Comparison of ENCODE assay signal across 7 mouse cellular contexts in genomic region chr3:40800373-40800823, GRCm38 (mm10). TPM values are rescaled to one million over a fixed set of nuclear protein-coding genes. Genes with fewer than 3 reads are reported as not detected.
DNase-seq lines count a peak whose midpoint lies in the region; ATAC-seq and TF ChIP-seq lines count a peak whose summit lies in the region.

No protein-coding gene starts in this region.

- peak overlapping the region; percentile 100 for H3K4me3 ChIP-seq in G1E (ENCODE audit: low read depth, low read length)
- peak overlapping the region; percentile 93 for H3K4me3 ChIP-seq in embryonic facial prominence, embryonic 11.5 days (ENCODE audit: low read depth, low read length)
- peak overlapping the region; percentile 81 for H3K4me3 ChIP-seq in hindbrain, embryonic 11.5 days (ENCODE audit: low read depth, low read length)
- peak overlapping the region; percentile 94 for H3K4me3 ChIP-seq in limb, embryonic 11.5 days (ENCODE audit: low read depth, low read length)
- H3K4me3 ChIP-seq in midbrain, embryonic 11.5 days (ENCODE audit: low read depth, low read length): peak overlapping the region; percentile 92

- H3K36me3 ChIP-seq in G1E (replicated peaks): peaks cover 43% of the 10 kb centered on the region
- peaks cover 3% of the 10 kb centered on the region; the same call in 1 of the 2 replicates for H3K36me3 ChIP-seq in embryonic facial prominence, embryonic 11.5 days (replicated peaks; ENCODE audit: control insufficient read depth, insufficient read depth, low read depth, low read length)
- no peaks in the 10 kb centered on the region for H3K36me3 ChIP-seq in hindbrain, embryonic 11.5 days (ENCODE audit: control insufficient read depth, insufficient read depth, low read length)
- peaks cover 2% of the 10 kb centered on the region; the same call in 1 of the 2 replicates for H3K36me3 ChIP-seq in limb, embryonic 11.5 days (ENCODE audit: control insufficient read depth, insufficient read depth, low read length)
- peaks cover 12% of the 10 kb centered on the region; the same call in 1 of the 2 replicates for H3K36me3 ChIP-seq in midbrain, embryonic 11.5 days (ENCODE audit: control insufficient read depth, insufficient read depth, low read length)
- H3K36me3 ChIP-seq in splenic B cell, adult 2 months (ENCODE audit: control insufficient read depth, insufficient read depth, low read length, poor library complexity, severe bottlenecking): peaks cover 2% of the 10 kb centered on the region; the same call in 1 of the 2 replicates

- H3K27ac ChIP-seq in embryonic facial prominence, embryonic 11.5 days (replicated peaks; ENCODE audit: low read depth, low read length): peak overlapping the region; percentile 79
- peak overlapping the region; percentile 19; the same call in 1 of the 2 replicates for H3K27ac ChIP-seq in hindbrain, embryonic 11.5 days (ENCODE audit: low read depth, low read length)
- peak overlapping the region; percentile 38 for H3K27ac ChIP-seq in limb, embryonic 11.5 days (replicated peaks; ENCODE audit: low read depth, low read length)
- H3K27ac ChIP-seq in midbrain, embryonic 11.5 days (ENCODE audit: low read depth, low read length): no peak overlapping the region; the same call in 1 of the 2 replicates

- DNase-seq in CD8-positive naive resting alpha-beta T cell, adult 2 months (ENCODE audit: low read depth in 2 of 2, low spot score in 2 of 2): peak; percentile 35 to 50
- peak; percentile 52 for DNase-seq in G1E (ENCODE audit: low spot score)
- DNase-seq in embryonic facial prominence, embryonic 11.5 days (ENCODE audit: low spot score): no peak
- no peak for DNase-seq in hindbrain, embryonic 11.5 days (ENCODE audit: low spot score)
- no peak for DNase-seq in limb, embryonic 11.5 days (ENCODE audit: low spot score)
- DNase-seq in midbrain, embryonic 11.5 days (ENCODE audit: low spot score, missing footprints): peak; percentile 87
- DNase-seq in splenic B cell, adult 2 months (ENCODE audit: low read depth, low spot score): peak; percentile 54

- ATAC-seq in G1E (ENCODE audit: extremely low read depth, insufficient number of reproducible peaks, low FRiP score, poor library complexity, severe bottlenecking): 0 out of 2 replicates have a peak, but pooled peaks have one; percentile 7
- ATAC-seq in embryonic facial prominence, embryonic 11.5 days (replicated peaks; ENCODE audit: insufficient number of reproducible peaks, low FRiP score, low TSS enrichment, low read depth): peak; percentile 89
- peak; percentile 88 for ATAC-seq in hindbrain, embryonic 11.5 days (ENCODE audit: low FRiP score)
- peak; percentile 81; the same call in 1 of the 2 replicates for ATAC-seq in limb, embryonic 11.5 days (ENCODE audit: insufficient number of reproducible peaks, low FRiP score, low TSS enrichment, low read depth)
- ATAC-seq in midbrain, embryonic 11.5 days (ENCODE audit: low FRiP score): peak; percentile 87

- H3K9ac ChIP-seq in embryonic facial prominence, embryonic 11.5 days (replicated peaks; ENCODE audit: low read length): peak overlapping the region; percentile 92
- H3K9ac ChIP-seq in hindbrain, embryonic 11.5 days (ENCODE audit: low read depth, low read length): peak overlapping the region; percentile 85
- peak overlapping the region; percentile 88 for H3K9ac ChIP-seq in limb, embryonic 11.5 days (ENCODE audit: low read length)
- H3K9ac ChIP-seq in midbrain, embryonic 11.5 days (ENCODE audit: low read length): peak overlapping the region; percentile 93

- 1% methylated on average over 18 of the region's 37 CpGs for WGBS in embryonic facial prominence, embryonic 11.5 days
- WGBS in hindbrain, embryonic 11.5 days: 0% methylated on average over 25 of the region's 37 CpGs
- WGBS in limb, embryonic 11.5 days: 0% methylated on average over 19 of the region's 37 CpGs
- WGBS in midbrain, embryonic 11.5 days: under 1% methylated on average over 31 of the region's 37 CpGs

- no peaks in the 10 kb centered on the region for H3K9me3 ChIP-seq in G1E (replicated peaks)
- no peaks in the 10 kb centered on the region for H3K9me3 ChIP-seq in embryonic facial prominence, embryonic 11.5 days (replicated peaks; ENCODE audit: control insufficient read depth, low read length)
- no peaks in the 10 kb centered on the region for H3K9me3 ChIP-seq in hindbrain, embryonic 11.5 days (ENCODE audit: control insufficient read depth, low read length)
- no peaks in the 10 kb centered on the region for H3K9me3 ChIP-seq in limb, embryonic 11.5 days (ENCODE audit: control insufficient read depth, low read length)
- no peaks in the 10 kb centered on the region for H3K9me3 ChIP-seq in midbrain, embryonic 11.5 days (ENCODE audit: control insufficient read depth, low read length)

- peaks cover 39% of the 10 kb centered on the region for H3K4me1 ChIP-seq in G1E (ENCODE audit: insufficient read depth, low read depth, low read length)
- no peaks in the 10 kb centered on the region for H3K4me1 ChIP-seq in embryonic facial prominence, embryonic 11.5 days (ENCODE audit: control insufficient read depth, insufficient read depth, low read length)
- H3K4me1 ChIP-seq in hindbrain, embryonic 11.5 days (replicated peaks; ENCODE audit: control insufficient read depth, insufficient read depth, low read length): no peaks in the 10 kb centered on the region
- peaks cover 3% of the 10 kb centered on the region; the same call in 1 of the 2 replicates for H3K4me1 ChIP-seq in limb, embryonic 11.5 days (ENCODE audit: control insufficient read depth, insufficient read depth, low read length)
- peaks cover 6% of the 10 kb centered on the region for H3K4me1 ChIP-seq in midbrain, embryonic 11.5 days (ENCODE audit: control insufficient read depth, insufficient read depth, low read length)

- H3K4me2 ChIP-seq in embryonic facial prominence, embryonic 11.5 days (ENCODE audit: low read depth, low read length): peak overlapping the region; percentile 78
- H3K4me2 ChIP-seq in hindbrain, embryonic 11.5 days (replicated peaks; ENCODE audit: low read depth, low read length): peak overlapping the region; percentile 85
- peak overlapping the region; percentile 71 for H3K4me2 ChIP-seq in limb, embryonic 11.5 days (ENCODE audit: low read depth, severe bottlenecking)
- peak overlapping the region; percentile 80 for H3K4me2 ChIP-seq in midbrain, embryonic 11.5 days

- H3K27me3 ChIP-seq in G1E (ENCODE audit: insufficient read depth, low read length): no peaks in the 10 kb centered on the region
- H3K27me3 ChIP-seq in embryonic facial prominence, embryonic 11.5 days (ENCODE audit: control insufficient read depth, insufficient read depth, low read length): no peaks in the 10 kb centered on the region
- no peaks in the 10 kb centered on the region for H3K27me3 ChIP-seq in hindbrain, embryonic 11.5 days (ENCODE audit: control insufficient read depth, insufficient read depth, low read length)
- no peaks in the 10 kb centered on the region for H3K27me3 ChIP-seq in limb, embryonic 11.5 days (ENCODE audit: control insufficient read depth, insufficient read depth, low read length)
- no peaks in the 10 kb centered on the region for H3K27me3 ChIP-seq in midbrain, embryonic 11.5 days (ENCODE audit: control insufficient read depth, insufficient read depth, low read length)
- H3K27me3 ChIP-seq in splenic B cell, adult 2 months (ENCODE audit: control insufficient read depth, insufficient read depth, low read length, poor library complexity, severe bottlenecking): no peaks in the 10 kb centered on the region

- TF ChIP-seq CTCF in G1E (IDR thresholded peaks at IDR 0.05; ENCODE audit: low read depth, low read length): no peak

RNA-seq across cellular contexts. Expression of gene Plk4, which starts 0.6 kb away (rescaled TPM):
- total RNA-seq in G1E (2014; fragmentation: Nextera tagmentation) (115 and 124 TPM in 2 replicates), G1E (2017) (84.9 and 95.3 TPM in 2 replicates)
- polyA plus RNA-seq in G1E (2012): 16.3 and 19.2 TPM in 2 replicates
- polyA plus RNA-seq in embryonic facial prominence, embryonic 11.5 days (2014; fragmentation: Nextera tagmentation; extraction: Ambion mirVana): 80.9 and 87.2 TPM in 2 replicates
- polyA plus RNA-seq in hindbrain, embryonic 11.5 days (2014; fragmentation: Nextera tagmentation; extraction: Ambion mirVana): 57.1 and 60.6 TPM in 2 replicates
- polyA plus RNA-seq in limb, embryonic 11.5 days (2014; fragmentation: Nextera tagmentation; extraction: Ambion mirVana): 82.3 and 84.7 TPM in 2 replicates
- polyA plus RNA-seq in midbrain, embryonic 11.5 days (2014; fragmentation: Nextera tagmentation; extraction: Ambion mirVana): 63.6 and 72.8 TPM in 2 replicates

RNA-seq across cellular contexts. Expression of gene Mfsd8, which starts 46.3 kb away (rescaled TPM):
- 23.5 and 26.3 TPM in 2 replicates for total RNA-seq in G1E (2014; fragmentation: Nextera tagmentation)
- total RNA-seq in G1E (2017): 7.0 and 7.3 TPM in 2 replicates
- 0.83 and 1.3 TPM in 2 replicates for polyA plus RNA-seq in G1E (2012)
- polyA plus RNA-seq in embryonic facial prominence, embryonic 11.5 days (2014; fragmentation: Nextera tagmentation; extraction: Ambion mirVana): 6.3 and 7.3 TPM in 2 replicates
- 9.8 and 9.9 TPM in 2 replicates for polyA plus RNA-seq in hindbrain, embryonic 11.5 days (2014; fragmentation: Nextera tagmentation; extraction: Ambion mirVana)
- 4.8 and 5.6 TPM in 2 replicates for polyA plus RNA-seq in limb, embryonic 11.5 days (2014; fragmentation: Nextera tagmentation; extraction: Ambion mirVana)
- 6.6 and 9.5 TPM in 2 replicates for polyA plus RNA-seq in midbrain, embryonic 11.5 days (2014; fragmentation: Nextera tagmentation; extraction: Ambion mirVana)

RNA-seq across cellular contexts. Expression of gene Abhd18, which starts 46.4 kb away (rescaled TPM):
- total RNA-seq in G1E (2014; fragmentation: Nextera tagmentation) (23.7 and 27.6 TPM in 2 replicates), G1E (2017) (24.6 and 29.1 TPM in 2 replicates)
- 1.3 and 1.5 TPM in 2 replicates for polyA plus RNA-seq in G1E (2012)
- 3.0 and 5.1 TPM in 2 replicates for polyA plus RNA-seq in embryonic facial prominence, embryonic 11.5 days (2014; fragmentation: Nextera tagmentation; extraction: Ambion mirVana)
- polyA plus RNA-seq in hindbrain, embryonic 11.5 days (2014; fragmentation: Nextera tagmentation; extraction: Ambion mirVana): 5.2 and 8.6 TPM in 2 replicates
- 5.7 and 7.1 TPM in 2 replicates for polyA plus RNA-seq in limb, embryonic 11.5 days (2014; fragmentation: Nextera tagmentation; extraction: Ambion mirVana)
- 4.1 and 5.4 TPM in 2 replicates for polyA plus RNA-seq in midbrain, embryonic 11.5 days (2014; fragmentation: Nextera tagmentation; extraction: Ambion mirVana)

RNA-seq across cellular contexts. Expression of gene Hspa4l, which starts 56.1 kb away (rescaled TPM):
- total RNA-seq in G1E (2014; fragmentation: Nextera tagmentation): 53.8 and 79.6 TPM in 2 replicates
- 49.0 and 67.8 TPM in 2 replicates for total RNA-seq in G1E (2017)
- 12.8 and 13.2 TPM in 2 replicates for polyA plus RNA-seq in G1E (2012)
- polyA plus RNA-seq in embryonic facial prominence, embryonic 11.5 days (2014; fragmentation: Nextera tagmentation; extraction: Ambion mirVana): 22.7 and 23.6 TPM in 2 replicates
- 69.3 and 71.2 TPM in 2 replicates for polyA plus RNA-seq in hindbrain, embryonic 11.5 days (2014; fragmentation: Nextera tagmentation; extraction: Ambion mirVana)
- polyA plus RNA-seq in limb, embryonic 11.5 days (2014; fragmentation: Nextera tagmentation; extraction: Ambion mirVana): 2.8 and 3.8 TPM in 2 replicates
- polyA plus RNA-seq in midbrain, embryonic 11.5 days (2014; fragmentation: Nextera tagmentation; extraction: Ambion mirVana): 68.3 and 77.0 TPM in 2 replicates

Comparison
In these comparisons a context has a peak if more than half of its experiments do, and no peak if none do; other contexts are left out.
1. DNase-seq: peak in CD8-positive naive resting alpha-beta T cell, adult 2 months (2 of 2), G1E (single experiment), midbrain, embryonic 11.5 days (single experiment) and splenic B cell, adult 2 months (single experiment); none in embryonic facial prominence, embryonic 11.5 days (single experiment), hindbrain, embryonic 11.5 days (single experiment) and limb, embryonic 11.5 days (single experiment).
2. ATAC-seq: peak in every context shown above with its lines; median percentile 89 in embryonic facial prominence, embryonic 11.5 days; 88 in hindbrain, embryonic 11.5 days; 87 in midbrain, embryonic 11.5 days; 81 in limb, embryonic 11.5 days; 7 in G1E.
3. Peak in every context shown above with its lines, with median percentiles within 50 percentile points of each other: H3K4me3 ChIP-seq, H3K4me2 ChIP-seq and H3K9ac ChIP-seq.